Mouse (Mus musculus): ENCODE results near the gene Prss29. TPM values are rescaled to one million over a fixed set of nuclear protein-coding genes. Genes with fewer than 3 reads are reported as not detected.

Prss29 gene
- polyA plus RNA-seq, 1 experiment from 2014 or later = not detected

- no peak for ATAC-seq (ENCODE audit: insufficient number of reproducible peaks, insufficient read depth, low FRiP score, low TSS enrichment, low read depth)
- Histone ChIP-seq H3K9me3 (no peaks in the 10 kb centered on the region), H3K27ac (no peak within 1 kb of the TSS), H3K36me3 (no peaks in the 10 kb centered on the region), H3K27me3 (peaks cover 3% of the 10 kb centered on the region; the same call in 1 of the 2 replicates), H3K4me1 (replicated peaks) (no peaks in the 10 kb centered on the region), H3K4me3 (replicated peaks) (no peak within 1 kb of the TSS), H3K9ac (replicated peaks) (no peak within 1 kb of the TSS), H3K4me2 (no peak within 1 kb of the TSS)
- WGBS = 91% methylated on average over 4 of the region's 4 CpGs
These were observed 27.0 kb downstream of the Prss29 start, which contains the start of gene Tpsab1 for GRCm38 (mm10) chr17:25345462-25345861. Gene Tpsab1 (minus strand): TSS chr17:25345562.

- Histone ChIP-seq H3K27ac (no peak overlapping the region), H3K4me3 (replicated peaks) (no peak overlapping the region), H3K9ac (replicated peaks) (no peak overlapping the region), H3K4me1 (replicated peaks) (no peaks in the 10 kb centered on the region), H3K4me2 (no peak overlapping the region), H3K9me3 (no peaks in the 10 kb centered on the region), H3K36me3 (no peaks in the 10 kb centered on the region), H3K27me3 (peaks cover 20% of the 10 kb centered on the region)
- 72% methylated on average over 2 of the region's 2 CpGs for WGBS
- no peak for ATAC-seq (ENCODE audit: insufficient number of reproducible peaks, insufficient read depth, low FRiP score, low TSS enrichment, low read depth)
These were observed 42.8 kb downstream of the Prss29 start for GRCm38 (mm10) chr17:25361291-25361690.

- Histone ChIP-seq H3K4me3 (replicated peaks) (no peak overlapping the region), H3K27me3 (peaks cover 20% of the 10 kb centered on the region), H3K4me1 (replicated peaks) (no peaks in the 10 kb centered on the region), H3K4me2 (no peak overlapping the region), H3K9me3 (no peaks in the 10 kb centered on the region), H3K36me3 (no peaks in the 10 kb centered on the region), H3K9ac (replicated peaks) (no peak overlapping the region), H3K27ac (no peak overlapping the region)
- ATAC-seq (ENCODE audit: insufficient number of reproducible peaks, insufficient read depth, low FRiP score, low TSS enrichment, low read depth) = no peak
- 13% methylated on average over 1 of the region's 1 CpGs for WGBS
These were observed 45.3 kb downstream of the Prss29 start for GRCm38 (mm10) chr17:25363726-25364125.

GRCm38 (mm10) chr17:25366005-25366404, 47.6 kb downstream of the Prss29 start, which contains the start of gene Tpsb2:
Gene Tpsb2 (plus strand): TSS chr17:25366305.
- no peak within 1 kb of the TSS for H3K4me2 ChIP-seq
- no peak within 1 kb of the TSS for H3K9ac ChIP-seq (replicated peaks)
- H3K27me3 ChIP-seq = peaks cover 22% of the 10 kb centered on the region
- no peak within 1 kb of the TSS for H3K4me3 ChIP-seq (replicated peaks)
- H3K4me1 ChIP-seq (replicated peaks) = no peaks in the 10 kb centered on the region
- H3K27ac ChIP-seq = no peak within 1 kb of the TSS
- WGBS = 60% methylated on average over 2 of the region's 2 CpGs
- H3K36me3 ChIP-seq = no peaks in the 10 kb centered on the region
- no peak for ATAC-seq (ENCODE audit: insufficient number of reproducible peaks, insufficient read depth, low FRiP score, low TSS enrichment, low read depth)
- no peaks in the 10 kb centered on the region for H3K9me3 ChIP-seq

- Histone ChIP-seq H3K27ac (no peak within 1 kb of the TSS), H3K4me2 (no peak within 1 kb of the TSS), H3K4me3 (replicated peaks) (no peak within 1 kb of the TSS), H3K36me3 (no peaks in the 10 kb centered on the region), H3K27me3 (peaks cover 19% of the 10 kb centered on the region), H3K4me1 (replicated peaks) (no peaks in the 10 kb centered on the region), H3K9me3 (no peaks in the 10 kb centered on the region), H3K9ac (replicated peaks) (no peak within 1 kb of the TSS)
- no peak for ATAC-seq (ENCODE audit: insufficient number of reproducible peaks, insufficient read depth, low FRiP score, low TSS enrichment, low read depth)
- WGBS = 84% methylated on average over 3 of the region's 3 CpGs
These were observed 50.5 kb downstream of the Prss29 start, which contains the start of gene Tpsg1 for GRCm38 (mm10) chr17:25368973-25369372. Gene Tpsg1 (plus strand): TSS chr17:25369273.

Other genes with a start within 250 kb of the Prss29 start
- 11.0 and 12.0 TPM in 2 replicates for gene Tmem204, start 235.1 kb upstream of the Prss29 start, polyA plus RNA-seq (2016; fragmentation: Nextera tagmentation; extraction: Ambion mirVana)
- 58.0 and 60.1 TPM in 2 replicates for gene Telo2, start 202.7 kb upstream of the Prss29 start, polyA plus RNA-seq (2016; fragmentation: Nextera tagmentation; extraction: Ambion mirVana)
- gene Ptx4, start 197.9 kb upstream of the Prss29 start, polyA plus RNA-seq (2016; fragmentation: Nextera tagmentation; extraction: Ambion mirVana) = 0.31 and 0.42 TPM in 2 replicates
- 24.6 and 26.0 TPM in 2 replicates for gene Clcn7, start 185.3 kb upstream of the Prss29 start, polyA plus RNA-seq (2016; fragmentation: Nextera tagmentation; extraction: Ambion mirVana)
- gene Ccdc154, start 156.2 kb upstream of the Prss29 start, polyA plus RNA-seq (2016; fragmentation: Nextera tagmentation; extraction: Ambion mirVana) = not detected in 2 replicates
- not detected in 2 replicates for gene Gm38655, start 143.2 kb upstream of the Prss29 start, polyA plus RNA-seq (2016; fragmentation: Nextera tagmentation; extraction: Ambion mirVana)
- 35.5 and 35.7 TPM in 2 replicates for gene BC003965, start 134.1 kb upstream of the Prss29 start, polyA plus RNA-seq (2016; fragmentation: Nextera tagmentation; extraction: Ambion mirVana)
- gene Unkl, start 130.3 kb upstream of the Prss29 start, polyA plus RNA-seq (2016; fragmentation: Nextera tagmentation; extraction: Ambion mirVana) = 10.3 and 10.5 TPM in 2 replicates
- gene Gnptg, start 78.5 kb upstream of the Prss29 start, polyA plus RNA-seq (2016; fragmentation: Nextera tagmentation; extraction: Ambion mirVana) = 30.4 and 34.0 TPM in 2 replicates
- gene Tsr3, start 78.5 kb upstream of the Prss29 start, polyA plus RNA-seq (2016; fragmentation: Nextera tagmentation; extraction: Ambion mirVana) = 63.8 and 66.4 TPM in 2 replicates
- gene Baiap3, start 62.3 kb upstream of the Prss29 start, polyA plus RNA-seq (2016; fragmentation: Nextera tagmentation; extraction: Ambion mirVana) = 1.6 and 2.5 TPM in 2 replicates
- 811 and 887 TPM in 2 replicates for gene Ube2i, start 44.0 kb upstream of the Prss29 start, polyA plus RNA-seq (2016; fragmentation: Nextera tagmentation; extraction: Ambion mirVana)
- gene Prss34, start 20.3 kb upstream of the Prss29 start, polyA plus RNA-seq (2016; fragmentation: Nextera tagmentation; extraction: Ambion mirVana) = not detected in 2 replicates
- gene Prss28, start 10.0 kb upstream of the Prss29 start, polyA plus RNA-seq (2016; fragmentation: Nextera tagmentation; extraction: Ambion mirVana) = not detected in 2 replicates
- gene Tpsab1, start 26.9 kb downstream of the Prss29 start, polyA plus RNA-seq (2016; fragmentation: Nextera tagmentation; extraction: Ambion mirVana) = not detected in 2 replicates
- gene Tpsb2, start 47.7 kb downstream of the Prss29 start, polyA plus RNA-seq (2016; fragmentation: Nextera tagmentation; extraction: Ambion mirVana) = not detected in 2 replicates
- 0.70 TPM in 1 of 2 replicates, not detected in the other for gene Tpsg1, start 50.6 kb downstream of the Prss29 start, polyA plus RNA-seq (2016; fragmentation: Nextera tagmentation; extraction: Ambion mirVana)
- gene Cacna1h, start 115.1 kb downstream of the Prss29 start, polyA plus RNA-seq (2016; fragmentation: Nextera tagmentation; extraction: Ambion mirVana) = 10.1 and 11.6 TPM in 2 replicates
- not detected in 2 replicates for gene Tekt4, start 136.0 kb downstream of the Prss29 start, polyA plus RNA-seq (2016; fragmentation: Nextera tagmentation; extraction: Ambion mirVana)
- 0.24 and 0.29 TPM in 2 replicates for gene Sstr5, start 178.6 kb downstream of the Prss29 start, polyA plus RNA-seq (2016; fragmentation: Nextera tagmentation; extraction: Ambion mirVana)